Mouse (Mus musculus): ENCODE measurements around the gene Nptx1. TPM values are rescaled to one million over a fixed set of nuclear protein-coding genes. Genes with fewer than 3 reads are reported as not detected.

Nptx1 gene
- polyA plus RNA-seq, 1 experiment from 2014 or later: 0.59 TPM

- Histone ChIP-seq H3K36me3 (ENCODE audit: control insufficient read depth, insufficient read depth, low read length) (no peaks in the 10 kb centered on the region), H3K4me1 (ENCODE audit: control insufficient read depth, insufficient read depth, low read length) (no peaks in the 10 kb centered on the region), H3K27me3 (ENCODE audit: control insufficient read depth, insufficient read depth, low read length) (peaks cover 3% of the 10 kb centered on the region; the same call in 1 of the 2 replicates), H3K27ac (ENCODE audit: low read length) (no peak overlapping the region), H3K4me3 (ENCODE audit: low read depth, low read length) (no peak overlapping the region), H3K4me2 (replicated peaks; ENCODE audit: low read depth, low read length) (no peak overlapping the region), H3K9ac (replicated peaks; ENCODE audit: low read depth, low read length) (no peak overlapping the region), H3K9me3 (ENCODE audit: control insufficient read depth, low read depth, low read length) (no peaks in the 10 kb centered on the region)
- ATAC-seq (ENCODE audit: insufficient number of reproducible peaks, insufficient read depth, low FRiP score, low read depth): no peak
- WGBS: 73% methylated on average over 16 of the region's 16 CpGs
Observed at GRCm38 (mm10) chr11:119515823-119516676, 31.5 kb downstream of the Nptx1 start.

- H3K9me3 ChIP-seq (ENCODE audit: control insufficient read depth, low read depth, low read length): no peaks in the 10 kb centered on the region
- H3K4me1 ChIP-seq (ENCODE audit: control insufficient read depth, insufficient read depth, low read length): no peaks in the 10 kb centered on the region
- H3K27ac ChIP-seq (ENCODE audit: low read length): no peak overlapping the region
- no peak overlapping the region for H3K4me3 ChIP-seq (ENCODE audit: low read depth, low read length)
- peak overlapping the region; percentile 22; the same call in 1 of the 2 replicates for H3K4me2 ChIP-seq (replicated peaks; ENCODE audit: low read depth, low read length)
- peaks cover 3% of the 10 kb centered on the region; the same call in 1 of the 2 replicates for H3K27me3 ChIP-seq (ENCODE audit: control insufficient read depth, insufficient read depth, low read length)
- H3K36me3 ChIP-seq (ENCODE audit: control insufficient read depth, insufficient read depth, low read length): no peaks in the 10 kb centered on the region
- no peak for ATAC-seq (ENCODE audit: insufficient number of reproducible peaks, insufficient read depth, low FRiP score, low read depth)
- no peak overlapping the region for H3K9ac ChIP-seq (replicated peaks; ENCODE audit: low read depth, low read length)
- WGBS: 6% methylated on average over 21 of the region's 21 CpGs
Observed at GRCm38 (mm10) chr11:119514967-119515636, 32.5 kb downstream of the Nptx1 start.

- H3K4me1 ChIP-seq (ENCODE audit: control insufficient read depth, insufficient read depth, low read length): no peaks in the 10 kb centered on the region
- ATAC-seq (ENCODE audit: insufficient number of reproducible peaks, insufficient read depth, low FRiP score, low read depth): no peak
- H3K9ac ChIP-seq (replicated peaks; ENCODE audit: low read depth, low read length): no peak overlapping the region
- H3K9me3 ChIP-seq (ENCODE audit: control insufficient read depth, low read depth, low read length): no peaks in the 10 kb centered on the region
- no peak overlapping the region for H3K27ac ChIP-seq (ENCODE audit: low read length)
- H3K36me3 ChIP-seq (ENCODE audit: control insufficient read depth, insufficient read depth, low read length): no peaks in the 10 kb centered on the region
- H3K27me3 ChIP-seq (ENCODE audit: control insufficient read depth, insufficient read depth, low read length): peaks cover 3% of the 10 kb centered on the region; the same call in 1 of the 2 replicates
- WGBS: 57% methylated on average over 16 of the region's 16 CpGs
- no peak overlapping the region for H3K4me3 ChIP-seq (ENCODE audit: low read depth, low read length)
- H3K4me2 ChIP-seq (replicated peaks; ENCODE audit: low read depth, low read length): peak overlapping the region; percentile 22; the same call in 1 of the 2 replicates
Observed at GRCm38 (mm10) chr11:119514108-119514860, 33.3 kb downstream of the Nptx1 start.

GRCm38 (mm10) chr11:119513038-119513659, 34.4 kb downstream of the Nptx1 start:
- Histone ChIP-seq H3K9ac (replicated peaks; ENCODE audit: low read depth, low read length) (no peak overlapping the region), H3K27ac (ENCODE audit: low read length) (no peak overlapping the region), H3K4me3 (ENCODE audit: low read depth, low read length) (no peak overlapping the region), H3K27me3 (ENCODE audit: control insufficient read depth, insufficient read depth, low read length) (peaks cover 3% of the 10 kb centered on the region; the same call in 1 of the 2 replicates), H3K4me2 (replicated peaks; ENCODE audit: low read depth, low read length) (no peak overlapping the region), H3K9me3 (ENCODE audit: control insufficient read depth, low read depth, low read length) (no peaks in the 10 kb centered on the region), H3K4me1 (ENCODE audit: control insufficient read depth, insufficient read depth, low read length) (no peaks in the 10 kb centered on the region), H3K36me3 (ENCODE audit: control insufficient read depth, insufficient read depth, low read length) (peaks cover 2% of the 10 kb centered on the region; the same call in 1 of the 2 replicates)
- whole genome bisulfite sequencing: 38% methylated on average over 9 of the region's 9 CpGs
- no peak for ATAC-seq (ENCODE audit: insufficient number of reproducible peaks, insufficient read depth, low FRiP score, low read depth)

GRCm38 (mm10) chr11:119509165-119509776, 38.3 kb downstream of the Nptx1 start:
- Histone ChIP-seq H3K4me1 (ENCODE audit: control insufficient read depth, insufficient read depth, low read length) (no peaks in the 10 kb centered on the region), H3K4me2 (replicated peaks; ENCODE audit: low read depth, low read length) (no peak overlapping the region), H3K27me3 (ENCODE audit: control insufficient read depth, insufficient read depth, low read length) (no peaks in the 10 kb centered on the region), H3K4me3 (ENCODE audit: low read depth, low read length) (no peak overlapping the region), H3K27ac (ENCODE audit: low read length) (no peak overlapping the region), H3K9ac (replicated peaks; ENCODE audit: low read depth, low read length) (no peak overlapping the region), H3K36me3 (ENCODE audit: control insufficient read depth, insufficient read depth, low read length) (peaks cover 32% of the 10 kb centered on the region), H3K9me3 (ENCODE audit: control insufficient read depth, low read depth, low read length) (no peaks in the 10 kb centered on the region)
- WGBS: 71% methylated on average over 5 of the region's 5 CpGs
- ATAC-seq (ENCODE audit: insufficient number of reproducible peaks, insufficient read depth, low FRiP score, low read depth): no peak

GRCm38 (mm10) chr11:119507772-119508171, 39.8 kb downstream of the Nptx1 start:
- ATAC-seq (ENCODE audit: insufficient number of reproducible peaks, insufficient read depth, low FRiP score, low read depth): no peak
- no peak overlapping the region for H3K4me3 ChIP-seq (ENCODE audit: low read depth, low read length)
- H3K27me3 ChIP-seq (ENCODE audit: control insufficient read depth, insufficient read depth, low read length): no peaks in the 10 kb centered on the region
- peaks cover 36% of the 10 kb centered on the region for H3K36me3 ChIP-seq (ENCODE audit: control insufficient read depth, insufficient read depth, low read length)
- no peak overlapping the region for H3K9ac ChIP-seq (replicated peaks; ENCODE audit: low read depth, low read length)
- 87% methylated on average over 8 of the region's 8 CpGs for WGBS
- no peaks in the 10 kb centered on the region for H3K9me3 ChIP-seq (ENCODE audit: control insufficient read depth, low read depth, low read length)
- H3K27ac ChIP-seq (ENCODE audit: low read length): no peak overlapping the region
- H3K4me1 ChIP-seq (ENCODE audit: control insufficient read depth, insufficient read depth, low read length): no peaks in the 10 kb centered on the region
- no peak overlapping the region for H3K4me2 ChIP-seq (replicated peaks; ENCODE audit: low read depth, low read length)

GRCm38 (mm10) chr11:119506386-119506785, 41.2 kb downstream of the Nptx1 start:
- no peak overlapping the region for H3K4me2 ChIP-seq (replicated peaks; ENCODE audit: low read depth, low read length)
- H3K9me3 ChIP-seq (ENCODE audit: control insufficient read depth, low read depth, low read length): no peaks in the 10 kb centered on the region
- no peaks in the 10 kb centered on the region for H3K27me3 ChIP-seq (ENCODE audit: control insufficient read depth, insufficient read depth, low read length)
- no peak overlapping the region for H3K27ac ChIP-seq (ENCODE audit: low read length)
- no peaks in the 10 kb centered on the region for H3K4me1 ChIP-seq (ENCODE audit: control insufficient read depth, insufficient read depth, low read length)
- no peak for ATAC-seq (ENCODE audit: insufficient number of reproducible peaks, insufficient read depth, low FRiP score, low read depth)
- H3K4me3 ChIP-seq (ENCODE audit: low read depth, low read length): no peak overlapping the region
- 72% methylated on average over 4 of the region's 4 CpGs for WGBS
- H3K9ac ChIP-seq (replicated peaks; ENCODE audit: low read depth, low read length): no peak overlapping the region
- peaks cover 46% of the 10 kb centered on the region for H3K36me3 ChIP-seq (ENCODE audit: control insufficient read depth, insufficient read depth, low read length)
